ENCODE assay signal across 20 mouse cellular contexts in genomic region chr14:12839471-12839870, GRCm38 (mm10). TPM values are rescaled to one million over a fixed set of nuclear protein-coding genes. Genes with fewer than 3 reads are reported as not detected.
A peak's percentile ranks its signal among the peaks of the same experiment; 100 is the strongest.
DNase-seq lines count a peak whose midpoint lies in the region; ATAC-seq lines count a peak whose summit lies in the region.
"Had no signal": no experiment of that assay in that cellular context is flagged by ENCODE, and none has a peak within 500 bp of the region (broad histone marks: within the 10 kb centered on the region; RNA-seq: fewer than 3 reads in every experiment).

No protein-coding gene starts in this region.

- H3K9ac ChIP-seq in forebrain, embryonic 16.5 days (replicated peaks; ENCODE audit: low read depth, low read length): no peak overlapping the region
- H3K9ac ChIP-seq in forebrain, embryonic 13.5 days: no peak overlapping the region
- H3K9ac ChIP-seq: embryonic facial prominence, embryonic 13.5 days; embryonic facial prominence, embryonic 15.5 days had no signal

- H3K9me3 ChIP-seq in forebrain, embryonic 16.5 days (ENCODE audit: control insufficient read depth, low read length): no peaks in the 10 kb centered on the region
- H3K9me3 ChIP-seq in forebrain, embryonic 13.5 days (replicated peaks): no peaks in the 10 kb centered on the region
- H3K9me3 ChIP-seq: embryonic facial prominence, embryonic 13.5 days; embryonic facial prominence, embryonic 15.5 days had no signal

- H3K4me1 ChIP-seq in forebrain, embryonic 16.5 days (replicated peaks; ENCODE audit: control insufficient read depth, insufficient read depth, low read length): 0 out of 2 replicates have a peak, but pooled peaks cover 3% of the 10 kb centered on the region
- peaks cover 9% of the 10 kb centered on the region; the same call in 1 of the 2 replicates for H3K4me1 ChIP-seq in forebrain, embryonic 13.5 days
- H3K4me1 ChIP-seq: embryonic facial prominence, embryonic 13.5 days; embryonic facial prominence, embryonic 15.5 days had no signal

- DNase-seq in cerebellum, postnatal 14 days: peak; percentile 25 to 56
- DNase-seq in cerebellum, postnatal 25 days: no peak
- DNase-seq in left cerebral cortex, postnatal 4 days: peak; percentile 1
- DNase-seq in left cerebral cortex, adult 8-10 months (ENCODE audit: low spot score in 2 of 2): no peak
- DNase-seq: adrenal gland, adult 2 months; adrenal gland, postnatal 10 days; adrenal gland, postnatal 25 days; cerebellum, adult 11 months; cerebellum, adult 18-20 months; cerebellum, adult 8-10 months; cerebellum, adult 9-11 months; embryo, embryonic 11 days had no signal

- H3K4me2 ChIP-seq in forebrain, embryonic 16.5 days (ENCODE audit: low read length): no peak overlapping the region
- no peak overlapping the region for H3K4me2 ChIP-seq in forebrain, embryonic 13.5 days
- H3K4me2 ChIP-seq: embryonic facial prominence, embryonic 13.5 days; embryonic facial prominence, embryonic 15.5 days had no signal

- H3K27me3 ChIP-seq in forebrain, embryonic 16.5 days (replicated peaks; ENCODE audit: control insufficient read depth, insufficient read depth, low read length): no peaks in the 10 kb centered on the region
- no peaks in the 10 kb centered on the region for H3K27me3 ChIP-seq in forebrain, embryonic 13.5 days
- H3K27me3 ChIP-seq: embryonic facial prominence, embryonic 13.5 days; embryonic facial prominence, embryonic 15.5 days had no signal

- H3K4me3 ChIP-seq in forebrain, embryonic 16.5 days (replicated peaks; ENCODE audit: low read length): no peak overlapping the region
- no peak overlapping the region for H3K4me3 ChIP-seq in forebrain, embryonic 13.5 days
- H3K4me3 ChIP-seq: embryonic facial prominence, embryonic 13.5 days; embryonic facial prominence, embryonic 15.5 days; erythroblast, embryonic 14.5 days had no signal

- intact Hi-C loops in left cerebral cortex, postnatal 4 days (cut with DNase I): no loop called here

- ATAC-seq in forebrain, embryonic 16.5 days: peak; percentile 45
- no peak; the same call in 1 of the 2 replicates for ATAC-seq in forebrain, embryonic 13.5 days

- no peaks in the 10 kb centered on the region for H3K36me3 ChIP-seq in forebrain, embryonic 16.5 days (ENCODE audit: control insufficient read depth, insufficient read depth)
- no peaks in the 10 kb centered on the region for H3K36me3 ChIP-seq in forebrain, embryonic 13.5 days (ENCODE audit: poor library complexity, severe bottlenecking)
- H3K36me3 ChIP-seq: embryonic facial prominence, embryonic 13.5 days; embryonic facial prominence, embryonic 15.5 days had no signal

- H3K27ac ChIP-seq in forebrain, embryonic 16.5 days (ENCODE audit: low read length): no peak overlapping the region
- H3K27ac ChIP-seq in forebrain, embryonic 13.5 days: no peak overlapping the region
- H3K27ac ChIP-seq: embryonic facial prominence, embryonic 13.5 days; embryonic facial prominence, embryonic 15.5 days had no signal

- 57% methylated on average over 1 of the region's 1 CpGs for WGBS in forebrain, embryonic 16.5 days
- 86% methylated on average over 1 of the region's 1 CpGs for WGBS in forebrain, embryonic 13.5 days

RNA-seq across cellular contexts. Expression of gene Cadps, which starts 16.6 kb away (rescaled TPM):
- 28.7 and 30.3 TPM in 2 replicates for polyA plus RNA-seq in forebrain, embryonic 16.5 days (2015; fragmentation: Nextera tagmentation; extraction: Ambion mirVana)
- 17.0 and 24.0 TPM in 2 replicates for polyA plus RNA-seq in forebrain, embryonic 13.5 days (2015; fragmentation: Nextera tagmentation; extraction: Ambion mirVana)
- total RNA-seq in left cerebral cortex, postnatal 4 days (2021): 100 to 1,000 TPM; 168 to 175 TPM
- total RNA-seq in left cerebral cortex, adult 8-10 months (2022): 100 to 1,000 TPM; 216 to 245 (median 229) TPM
- total RNA-seq: common myeloid progenitor, adult 5-6 weeks; MEL had no signal
- polyA plus RNA-seq: C2C12; erythroblast, embryonic 14.5 days had no signal

Comparison
In these comparisons a context has a peak if more than half of its experiments do, and no peak if none do; other contexts are left out.
1. DNase-seq: peak in cerebellum, postnatal 14 days (2 of 2) and left cerebral cortex, postnatal 4 days (single experiment); none in cerebellum, postnatal 25 days (0 of 2) and left cerebral cortex, adult 8-10 months (0 of 2).